Mouse (Mus musculus) myocyte (in vitro differentiated cells): ENCODE measurements at regions not wholly inside any gene's neighbourhood (a gene's known extent, or its start where the extent isn't known, plus 50 kb on each side); places are given as distances from the start of the nearest gene placed in this dataset.

Experiments
- H3K27me3 ChIP-seq: one replicate; pipeline ENCODE4 v1.6.1; 2011; ENCODE audit not compliant: control insufficient read depth, insufficient read depth, insufficient read length
- H3K36me3 ChIP-seq: one replicate; pipeline ENCODE4 v1.6.1; 2011; ENCODE audit not compliant: control insufficient read depth, insufficient read depth
- H3K4me2 ChIP-seq: one replicate; pipeline ENCODE4 v1.6.1; 2011; ENCODE audit warnings: low read depth, control low read depth
- H3K4me3 ChIP-seq: one replicate; pipeline ENCODE4 v1.5.1; 2011; ENCODE audit warnings: mild to moderate bottlenecking, control low read depth, moderate library complexity
- H3K79me2 ChIP-seq: one replicate; pipeline ENCODE4 v1.6.1; 2011; ENCODE audit not compliant: control insufficient read depth, insufficient read depth
- H3ac ChIP-seq: one replicate; pipeline ENCODE4 v1.6.1; 2011; ENCODE audit not compliant: control insufficient read depth, insufficient read length
- CEBPB ChIP-seq: IDR thresholded peaks from 2 replicates; pipeline ENCODE4 v1.6.1; 2011; ENCODE audit warnings: mild to moderate bottlenecking, moderate library complexity; ENCODE audit not compliant: poor library complexity, insufficient read depth, severe bottlenecking
- E2F4 ChIP-seq: IDR thresholded peaks from one replicate; pipeline ENCODE4 v1.6.1; 2011; ENCODE audit warnings: mild to moderate bottlenecking, control low read depth, moderate library complexity; ENCODE audit not compliant: insufficient read depth
- MAX ChIP-seq: IDR thresholded peaks from one replicate; pipeline ENCODE4 v1.6.1; 2011; ENCODE audit warnings: low read depth, mild to moderate bottlenecking, control low read depth
- MYOD1 ChIP-seq, 3 experiments: IDR thresholded peaks; one replicate each; pipeline ENCODE4 v1.6.1; 2011; ENCODE audit warnings: control low read depth in 2 of 3, low read depth in 2 of 3, mild to moderate bottlenecking in 2 of 3, moderate library complexity in 1 of 3; ENCODE audit not compliant: insufficient read length in 2 of 3, control insufficient read depth in 1 of 3
- MYOG ChIP-seq, 3 experiments: IDR thresholded peaks; one replicate each; pipeline ENCODE4 v1.6.1; 2011; ENCODE audit warnings: control low read depth in 2 of 3, low read depth in 2 of 3, mild to moderate bottlenecking in 2 of 3; ENCODE audit not compliant: insufficient read length in 2 of 3, control insufficient read depth in 1 of 3, insufficient read depth in 1 of 3
- POLR2A ChIP-seq: IDR thresholded peaks from one replicate; pipeline ENCODE4 v1.6.1; 2011; ENCODE audit warnings: low read depth, mild to moderate bottlenecking, control low read depth, moderate library complexity; ENCODE audit not compliant: insufficient read length
- POLR2AphosphoS2 ChIP-seq: IDR thresholded peaks from one replicate; pipeline ENCODE4 v1.6.1; 2011; ENCODE audit warnings: low read depth, control low read depth; ENCODE audit not compliant: insufficient read length
- REST ChIP-seq: IDR thresholded peaks from one replicate; pipeline ENCODE4 v1.6.1; 2011; ENCODE audit warnings: mild to moderate bottlenecking, control low read depth, moderate library complexity; ENCODE audit not compliant: insufficient read depth, insufficient read length
- SRF ChIP-seq: IDR thresholded peaks from one replicate; pipeline ENCODE4 v1.6.1; 2011; ENCODE audit warnings: low read depth; ENCODE audit not compliant: control insufficient read depth, insufficient read length
- TCF12 ChIP-seq: IDR thresholded peaks from one replicate; pipeline ENCODE4 v1.6.1; 2011; ENCODE audit warnings: mild to moderate bottlenecking, control low read depth; ENCODE audit not compliant: poor library complexity, insufficient read depth, severe bottlenecking
- TCF3 ChIP-seq: IDR thresholded peaks from one replicate; pipeline ENCODE4 v1.6.1; 2011; ENCODE audit warnings: low read depth, control low read depth; ENCODE audit not compliant: insufficient read length
- USF1 ChIP-seq: IDR thresholded peaks from one replicate; pipeline ENCODE4 v1.6.1; 2011; ENCODE audit warnings: low read depth, mild to moderate bottlenecking, control low read depth, moderate library complexity

DNA sequence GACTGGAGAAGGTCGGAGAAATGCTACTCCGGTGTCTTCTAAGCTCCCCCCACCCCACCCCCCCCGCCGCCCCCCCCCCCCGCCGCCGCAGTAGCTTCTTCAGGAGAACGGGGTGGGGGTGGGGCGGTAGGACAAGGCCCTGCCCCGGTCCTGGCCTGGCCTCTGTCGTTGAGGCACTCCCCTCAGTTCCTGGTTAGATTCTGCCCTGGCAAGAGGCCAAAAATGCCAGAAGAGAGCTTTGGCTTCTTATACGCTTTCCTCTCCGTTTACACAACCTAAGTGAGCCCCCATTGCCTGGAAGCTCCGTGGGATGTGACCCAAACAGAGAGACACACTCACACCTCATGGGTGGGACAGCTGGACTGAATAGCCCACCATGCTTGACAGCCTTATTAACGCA lies 338.9 kb downstream of the H2al1j start:
- H3K4me2 ChIP-seq, result no peak overlapping the region
- no peak overlapping the region for H3K4me3 ChIP-seq
- H3ac ChIP-seq, result no peak overlapping the region
- TF ChIP-seq REST (no peak), E2F4 (no peak), TCF12 (no peak), CEBPB (no peak), MAX (no peak), USF1 (no peak), TCF3 (no peak), MYOD1 (IDR thresholded peaks at IDR 0.05; ENCODE audit: control insufficient read depth in 1 of 3, insufficient read length in 2 of 3, low read depth in 2 of 3) (no peak)
- no peaks in the 10 kb centered on the region for H3K79me2 ChIP-seq
- H3K36me3 ChIP-seq, result no peaks in the 10 kb centered on the region
- H3K27me3 ChIP-seq, result no peaks in the 10 kb centered on the region

DNA sequence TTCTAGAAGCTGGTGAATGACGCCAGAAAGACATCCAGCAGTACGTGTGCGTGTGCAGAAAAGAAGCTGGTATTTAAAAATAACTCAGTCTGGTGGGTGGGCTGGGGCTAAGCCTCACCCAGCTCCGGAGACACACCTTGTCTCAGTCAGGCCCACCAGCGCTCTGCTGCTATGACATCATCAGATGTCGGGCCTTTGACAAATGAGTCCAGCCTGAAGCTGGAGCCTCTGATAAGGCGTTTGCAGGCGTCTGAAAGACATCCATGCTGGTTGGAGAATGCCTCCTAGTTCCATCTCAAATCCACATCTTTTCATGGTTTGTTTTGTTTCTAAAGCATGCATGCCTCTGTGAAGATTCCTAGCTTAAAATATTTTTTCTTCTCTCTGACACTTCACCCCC lies 344.2 kb downstream of the H2al1j start:
- no peaks in the 10 kb centered on the region for H3K27me3 ChIP-seq
- H3K4me3 ChIP-seq, result no peak overlapping the region
- H3K36me3 ChIP-seq, result no peaks in the 10 kb centered on the region
- H3ac ChIP-seq, result no peak overlapping the region
- TF ChIP-seq REST (no peak), USF1 (no peak), E2F4 (no peak), POLR2AphosphoS2 (no peak), TCF12 (no peak), POLR2A (no peak), TCF3 (no peak), MYOG (IDR thresholded peaks at IDR 0.05; ENCODE audit: control insufficient read depth in 1 of 3, insufficient read depth in 1 of 3, insufficient read length in 2 of 3, low read depth in 2 of 3) (no peak), MYOD1 (IDR thresholded peaks at IDR 0.05; ENCODE audit: control insufficient read depth in 1 of 3, insufficient read length in 2 of 3, low read depth in 2 of 3) (no peak), CEBPB (no peak), SRF (no peak), MAX (no peak)
- H3K4me2 ChIP-seq, result no peak overlapping the region
- H3K79me2 ChIP-seq, result no peaks in the 10 kb centered on the region

DNA sequence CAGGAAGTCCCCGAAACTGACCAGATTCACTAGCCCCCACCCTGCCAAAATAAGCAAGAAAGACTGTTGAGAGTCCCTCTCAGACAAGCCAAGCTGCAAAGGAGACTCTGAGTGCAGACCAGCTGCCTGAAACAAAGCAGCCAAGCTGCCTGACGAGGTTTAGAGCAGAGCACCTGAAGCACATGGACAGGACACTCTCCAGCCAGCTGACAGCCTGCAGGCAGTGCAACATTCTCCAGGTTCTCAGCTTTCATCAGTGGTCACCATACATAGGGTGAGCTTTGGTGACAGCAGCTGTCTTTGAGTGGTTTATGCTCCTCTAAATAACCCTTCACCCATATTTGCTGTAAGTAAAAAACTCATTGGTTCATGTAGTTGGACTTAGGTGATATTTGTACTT lies 350.5 kb downstream of the H2al1j start:
- Histone ChIP-seq H3K79me2 (no peaks in the 10 kb centered on the region), H3K4me3 (no peak overlapping the region), H3ac (no peak overlapping the region), H3K36me3 (no peaks in the 10 kb centered on the region), H3K27me3 (no peaks in the 10 kb centered on the region), H3K4me2 (no peak overlapping the region)
- TF ChIP-seq MYOD1 (IDR thresholded peaks at IDR 0.05; ENCODE audit: control insufficient read depth in 1 of 3, insufficient read length in 2 of 3, low read depth in 2 of 3), result peak in 2 of 3 experiments; percentile 21 to 74
- TF ChIP-seq POLR2A, result no peak
- no peak for TF ChIP-seq CEBPB
- TF ChIP-seq MYOG (IDR thresholded peaks at IDR 0.05; ENCODE audit: control insufficient read depth in 1 of 3, insufficient read depth in 1 of 3, insufficient read length in 2 of 3, low read depth in 2 of 3), result peak in 2 of 3 experiments; percentile 41 to 80
- TF ChIP-seq TCF12, result no peak
- TF ChIP-seq MAX, result no peak
- no peak for TF ChIP-seq TCF3
- TF ChIP-seq E2F4, result no peak

DNA sequence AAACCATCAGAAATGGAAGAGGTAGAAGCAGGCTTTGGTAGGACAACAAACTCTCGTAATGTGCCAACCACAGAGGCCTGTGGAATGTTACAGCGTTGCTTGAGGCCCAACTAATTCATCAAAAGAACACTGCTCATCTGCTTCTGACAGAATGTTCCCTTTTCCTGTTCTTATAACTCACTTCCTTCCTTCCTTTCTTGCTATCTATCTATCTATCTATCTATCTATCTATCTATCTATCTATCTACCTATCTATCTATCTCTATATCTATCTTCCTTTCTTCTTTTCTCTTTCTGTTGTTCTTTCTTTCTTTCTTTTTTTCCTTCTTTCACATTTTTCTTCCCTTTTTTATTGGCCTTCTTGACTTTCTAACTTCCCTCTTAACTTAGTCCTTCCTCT lies 353.7 kb downstream of the H2al1j start:
- Histone ChIP-seq H3K4me2 (no peak overlapping the region), H3ac (no peak overlapping the region), H3K4me3 (no peak overlapping the region), H3K36me3 (no peaks in the 10 kb centered on the region), H3K79me2 (no peaks in the 10 kb centered on the region), H3K27me3 (no peaks in the 10 kb centered on the region)
- TF ChIP-seq CEBPB (no peak), USF1 (no peak), MYOG (IDR thresholded peaks at IDR 0.05; ENCODE audit: control insufficient read depth in 1 of 3, insufficient read depth in 1 of 3, insufficient read length in 2 of 3, low read depth in 2 of 3) (no peak), TCF3 (no peak), POLR2A (no peak), TCF12 (no peak), MYOD1 (IDR thresholded peaks at IDR 0.05; ENCODE audit: control insufficient read depth in 1 of 3, insufficient read length in 2 of 3, low read depth in 2 of 3) (no peak), E2F4 (no peak), POLR2AphosphoS2 (no peak), REST (no peak), SRF (no peak), MAX (no peak)

DNA sequence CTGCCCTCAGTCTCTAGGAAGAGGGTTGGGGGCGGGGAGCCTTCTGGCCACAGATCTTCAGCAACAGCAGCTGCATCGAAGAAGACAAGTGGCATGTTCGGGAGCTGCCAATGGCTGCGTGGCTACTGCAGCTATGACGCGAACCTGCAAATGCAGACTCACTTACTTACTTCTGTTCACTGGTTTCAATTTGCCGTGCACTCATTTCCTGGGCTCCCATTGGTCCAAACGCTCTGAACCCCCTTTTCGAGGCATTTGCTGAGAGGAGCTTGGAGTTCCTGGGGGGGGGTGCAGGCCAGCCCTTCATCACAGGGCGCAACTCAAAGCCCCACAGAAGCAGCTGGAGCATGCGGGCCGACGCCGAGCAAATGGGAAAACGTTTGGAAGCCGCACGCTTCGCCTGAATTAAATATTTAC lies 362.4 kb downstream of the H2al1j start:
- TF ChIP-seq MAX (no peak), E2F4 (no peak), REST (no peak), POLR2A (no peak), USF1 (no peak), MYOD1 (IDR thresholded peaks at IDR 0.05; ENCODE audit: control insufficient read depth in 1 of 3, insufficient read length in 2 of 3, low read depth in 2 of 3) (peak in 2 of 3 experiments; percentile 31 to 62), MYOG (IDR thresholded peaks at IDR 0.05; ENCODE audit: control insufficient read depth in 1 of 3, insufficient read depth in 1 of 3, insufficient read length in 2 of 3, low read depth in 2 of 3) (peak in 2 of 3 experiments; percentile 31 to 51), POLR2AphosphoS2 (no peak), TCF3 (no peak), SRF (no peak), TCF12 (no peak)
- no peak overlapping the region for H3ac ChIP-seq
- H3K36me3 ChIP-seq, result no peaks in the 10 kb centered on the region
- no peaks in the 10 kb centered on the region for H3K27me3 ChIP-seq
- H3K4me3 ChIP-seq, result no peak overlapping the region
- H3K79me2 ChIP-seq, result no peaks in the 10 kb centered on the region
- no peak overlapping the region for H3K4me2 ChIP-seq
